Mouse (Mus musculus): Measurements from ENCODE around the gene Moxd1. TPM values are rescaled to one million over a fixed set of nuclear protein-coding genes. Genes with fewer than 3 reads are reported as not detected.

Moxd1 gene
- not detected in 2 replicates for polyA plus RNA-seq (2012; ENCODE audit: insufficient read depth, insufficient read length, low replicate concordance, missing spikeins)

GRCm38 (mm10) chr10:24223449-24224143, at the start of gene Moxd1:
TSS of gene Moxd1 (plus strand) at chr10:24223517.
- no peak for TF ChIP-seq CTCF (IDR thresholded peaks at IDR 0.05; ENCODE audit: insufficient read depth, low read depth, low read length)
- no peak for TF ChIP-seq POLR2A (IDR thresholded peaks at IDR 0.05; ENCODE audit: insufficient read depth, low read depth, low read length)
- H3K4me3 ChIP-seq (ENCODE audit: insufficient read depth, low read depth, low read length) = peak within 1 kb of the TSS; percentile 43
- H3K27ac ChIP-seq (ENCODE audit: insufficient read depth, low read depth, low read length) = no peak within 1 kb of the TSS
- peaks cover 16% of the 10 kb centered on the region for H3K4me1 ChIP-seq (ENCODE audit: control insufficient read depth, insufficient read depth, low read length)
- 7% methylated on average over 56 of the region's 56 CpGs for WGBS

DNA sequence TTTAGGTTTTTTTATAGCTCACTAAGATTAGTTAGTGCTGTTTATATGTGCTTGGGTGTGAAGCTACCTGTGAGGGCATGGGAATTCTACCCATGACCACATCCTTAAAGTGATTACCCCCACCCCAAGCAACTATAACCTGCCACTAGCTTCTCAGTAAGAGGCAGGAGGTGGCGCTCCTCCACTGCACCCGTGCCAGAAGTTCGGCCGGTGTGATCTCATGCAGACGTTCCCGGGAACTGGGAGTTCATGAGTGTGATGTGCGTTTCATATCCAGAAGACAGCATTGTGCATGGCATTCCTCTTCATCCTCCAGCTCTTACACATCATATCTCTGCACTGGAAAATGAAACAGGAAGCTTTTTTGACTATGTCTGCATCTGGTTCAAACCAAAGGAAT, 32.9 kb upstream of the Moxd1 start:
- no peak overlapping the region for H3K27ac ChIP-seq (ENCODE audit: insufficient read depth, low read depth, low read length)
- TF ChIP-seq POLR2A (IDR thresholded peaks at IDR 0.05; ENCODE audit: insufficient read depth, low read depth, low read length) = no peak
- no peak for TF ChIP-seq CTCF (IDR thresholded peaks at IDR 0.05; ENCODE audit: insufficient read depth, low read depth, low read length)
- H3K4me1 ChIP-seq (ENCODE audit: control insufficient read depth, insufficient read depth, low read length) = no peaks in the 10 kb centered on the region
- H3K4me3 ChIP-seq (ENCODE audit: insufficient read depth, low read depth, low read length) = no peak overlapping the region
- 38% methylated on average over 7 of the region's 7 CpGs for WGBS

DNA sequence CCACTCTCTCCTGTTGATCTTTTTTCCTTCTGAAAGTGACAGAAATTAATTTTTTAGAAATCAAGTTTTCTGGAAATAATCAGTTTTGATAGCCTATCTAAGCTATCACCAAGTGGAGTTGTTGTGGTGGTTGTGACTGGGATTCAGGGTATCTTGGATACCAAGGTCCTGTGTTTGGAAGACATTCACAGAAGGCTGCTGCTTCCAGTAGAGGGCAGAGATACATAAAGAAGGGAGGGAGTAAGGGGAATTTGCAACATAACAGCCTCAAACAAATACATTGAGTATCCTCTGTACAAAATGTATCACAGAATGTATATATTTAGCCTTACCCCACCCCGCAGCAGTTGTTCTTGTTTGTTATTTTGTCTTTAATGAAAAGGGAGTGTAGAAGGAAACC, 31.3 kb upstream of the Moxd1 start:
- 21% methylated on average over 1 of the region's 1 CpGs for WGBS
- no peak overlapping the region for H3K4me3 ChIP-seq (ENCODE audit: insufficient read depth, low read depth, low read length)
- no peak overlapping the region for H3K27ac ChIP-seq (ENCODE audit: insufficient read depth, low read depth, low read length)
- H3K4me1 ChIP-seq (ENCODE audit: control insufficient read depth, insufficient read depth, low read length) = no peaks in the 10 kb centered on the region
- TF ChIP-seq CTCF (IDR thresholded peaks at IDR 0.05; ENCODE audit: insufficient read depth, low read depth, low read length) (no peak), POLR2A (IDR thresholded peaks at IDR 0.05; ENCODE audit: insufficient read depth, low read depth, low read length) (no peak)

DNA sequence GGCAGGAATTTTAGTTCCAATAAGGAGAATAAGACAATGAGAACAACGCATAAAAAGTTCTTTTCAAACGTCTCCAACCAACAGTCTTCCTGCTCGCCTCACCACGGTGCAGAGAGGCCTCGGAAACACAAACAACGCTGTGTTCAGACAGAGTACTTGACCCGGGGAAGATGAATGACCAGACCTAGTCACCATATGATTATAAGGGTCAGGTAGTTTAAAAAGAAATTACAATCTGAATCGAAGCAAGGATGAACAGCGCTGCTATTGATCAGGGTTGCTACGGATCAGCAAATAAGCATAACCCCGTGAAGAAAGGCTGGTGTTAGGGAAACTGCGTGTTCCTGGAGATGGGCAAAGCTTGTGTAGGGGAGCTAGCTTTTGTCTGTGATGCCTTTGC, 24.0 kb upstream of the Moxd1 start:
- H3K4me1 ChIP-seq (ENCODE audit: control insufficient read depth, insufficient read depth, low read length) = no peaks in the 10 kb centered on the region
- no peak overlapping the region for H3K4me3 ChIP-seq (ENCODE audit: insufficient read depth, low read depth, low read length)
- H3K27ac ChIP-seq (ENCODE audit: insufficient read depth, low read depth, low read length) = no peak overlapping the region
- TF ChIP-seq CTCF (IDR thresholded peaks at IDR 0.05; ENCODE audit: insufficient read depth, low read depth, low read length) (no peak), POLR2A (IDR thresholded peaks at IDR 0.05; ENCODE audit: insufficient read depth, low read depth, low read length) (no peak)
- 63% methylated on average over 12 of the region's 12 CpGs for WGBS

DNA sequence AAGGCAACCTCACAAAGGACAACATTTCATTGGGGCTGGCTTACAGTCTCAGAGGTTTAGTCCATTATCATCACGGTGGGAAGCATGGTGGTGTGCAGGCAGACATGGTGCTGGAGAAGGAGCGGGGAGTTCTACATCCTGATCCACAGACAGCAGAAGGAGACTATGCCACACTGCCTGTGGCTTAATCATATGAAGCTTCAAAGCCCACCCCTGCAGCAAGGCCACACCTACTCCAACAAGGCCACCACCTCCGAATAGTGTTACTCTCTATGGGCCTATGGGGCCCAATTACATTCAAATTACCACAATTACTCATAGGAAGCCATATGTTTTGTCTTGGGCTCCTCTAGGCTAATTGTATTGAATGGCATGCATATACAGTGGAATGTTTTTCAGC, 23.2 kb upstream of the Moxd1 start:
- Histone ChIP-seq H3K4me1 (ENCODE audit: control insufficient read depth, insufficient read depth, low read length) (no peaks in the 10 kb centered on the region), H3K27ac (ENCODE audit: insufficient read depth, low read depth, low read length) (no peak overlapping the region), H3K4me3 (ENCODE audit: insufficient read depth, low read depth, low read length) (no peak overlapping the region)
- TF ChIP-seq POLR2A (IDR thresholded peaks at IDR 0.05; ENCODE audit: insufficient read depth, low read depth, low read length) (no peak), CTCF (IDR thresholded peaks at IDR 0.05; ENCODE audit: insufficient read depth, low read depth, low read length) (no peak)
- WGBS = 90% methylated on average over 3 of the region's 3 CpGs

DNA sequence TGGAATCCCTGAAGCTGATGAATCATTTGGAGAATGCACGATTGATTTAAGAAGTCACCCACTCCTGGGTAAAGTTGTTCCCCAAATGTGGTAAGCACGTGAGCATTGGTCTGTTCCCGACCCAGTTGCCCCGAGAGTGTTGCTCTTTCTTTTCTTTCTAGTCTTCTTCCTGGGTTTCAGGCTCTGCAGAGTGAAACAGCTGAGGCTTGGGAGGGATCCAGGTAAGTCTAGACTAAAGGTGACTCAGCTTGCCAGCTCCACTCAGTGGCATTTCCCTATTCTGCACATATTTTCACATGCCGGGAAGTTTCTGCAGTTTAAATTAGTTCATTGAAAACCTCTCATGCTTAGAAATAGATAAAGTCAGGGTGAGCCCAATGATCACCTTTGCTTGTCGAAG, 13.2 kb upstream of the Moxd1 start:
- WGBS = 91% methylated on average over 6 of the region's 6 CpGs
- Histone ChIP-seq H3K4me1 (ENCODE audit: control insufficient read depth, insufficient read depth, low read length) (no peaks in the 10 kb centered on the region), H3K27ac (ENCODE audit: insufficient read depth, low read depth, low read length) (no peak overlapping the region), H3K4me3 (ENCODE audit: insufficient read depth, low read depth, low read length) (no peak overlapping the region)
- TF ChIP-seq POLR2A (IDR thresholded peaks at IDR 0.05; ENCODE audit: insufficient read depth, low read depth, low read length) (no peak), CTCF (IDR thresholded peaks at IDR 0.05; ENCODE audit: insufficient read depth, low read depth, low read length) (no peak)

GRCm38 (mm10) chr10:24213297-24213696, 10.0 kb upstream of the Moxd1 start:
- TF ChIP-seq POLR2A (IDR thresholded peaks at IDR 0.05; ENCODE audit: insufficient read depth, low read depth, low read length) (no peak), CTCF (IDR thresholded peaks at IDR 0.05; ENCODE audit: insufficient read depth, low read depth, low read length) (no peak)
- 85% methylated on average over 5 of the region's 5 CpGs for WGBS
- H3K4me3 ChIP-seq (ENCODE audit: insufficient read depth, low read depth, low read length) = no peak overlapping the region
- no peaks in the 10 kb centered on the region for H3K4me1 ChIP-seq (ENCODE audit: control insufficient read depth, insufficient read depth, low read length)
- no peak overlapping the region for H3K27ac ChIP-seq (ENCODE audit: insufficient read depth, low read depth, low read length)

DNA sequence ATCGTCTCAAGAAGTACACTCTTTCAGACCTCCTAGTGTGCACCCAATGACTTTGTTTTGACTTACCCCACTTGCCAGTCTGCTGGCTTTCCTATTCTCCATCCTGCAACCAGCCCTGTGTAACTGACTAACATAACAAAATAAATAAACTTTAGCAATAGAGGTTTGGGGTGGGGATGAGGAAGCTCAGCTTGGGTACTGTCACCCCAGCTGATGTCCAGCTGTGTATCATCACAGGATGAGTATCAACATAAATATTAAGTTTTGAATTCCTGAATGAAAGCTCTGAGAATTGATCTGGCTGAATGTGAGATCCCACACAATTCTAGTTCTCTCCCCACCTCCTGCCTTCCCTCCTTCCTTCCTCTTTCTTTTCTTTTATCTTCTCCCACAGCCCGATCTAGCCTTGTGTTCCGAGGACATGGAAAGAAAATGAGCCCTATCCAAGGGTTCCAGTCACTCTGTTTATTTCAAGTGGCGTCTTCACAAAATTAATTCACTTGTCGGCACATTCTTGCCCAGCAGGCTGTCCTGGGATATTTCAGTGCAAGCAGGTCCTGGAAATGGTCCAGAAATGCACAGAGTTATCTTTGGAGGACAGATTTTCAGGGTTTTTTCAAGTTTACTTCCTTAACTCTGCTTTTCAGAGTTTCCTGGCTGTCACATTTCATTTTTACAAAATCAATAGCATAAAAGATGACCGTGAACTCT, 5.6 kb upstream of the Moxd1 start:
- 0 out of 2 replicates have a peak, but pooled peaks cover under 1% of the 10 kb centered on the region for H3K4me1 ChIP-seq (ENCODE audit: control insufficient read depth, insufficient read depth, low read length)
- H3K4me3 ChIP-seq (ENCODE audit: insufficient read depth, low read depth, low read length) = no peak overlapping the region
- no peak overlapping the region for H3K27ac ChIP-seq (ENCODE audit: insufficient read depth, low read depth, low read length)
- WGBS = 54% methylated on average over 6 of the region's 6 CpGs
- TF ChIP-seq CTCF (IDR thresholded peaks at IDR 0.05; ENCODE audit: insufficient read depth, low read depth, low read length) (no peak), POLR2A (IDR thresholded peaks at IDR 0.05; ENCODE audit: insufficient read depth, low read depth, low read length) (no peak)

DNA sequence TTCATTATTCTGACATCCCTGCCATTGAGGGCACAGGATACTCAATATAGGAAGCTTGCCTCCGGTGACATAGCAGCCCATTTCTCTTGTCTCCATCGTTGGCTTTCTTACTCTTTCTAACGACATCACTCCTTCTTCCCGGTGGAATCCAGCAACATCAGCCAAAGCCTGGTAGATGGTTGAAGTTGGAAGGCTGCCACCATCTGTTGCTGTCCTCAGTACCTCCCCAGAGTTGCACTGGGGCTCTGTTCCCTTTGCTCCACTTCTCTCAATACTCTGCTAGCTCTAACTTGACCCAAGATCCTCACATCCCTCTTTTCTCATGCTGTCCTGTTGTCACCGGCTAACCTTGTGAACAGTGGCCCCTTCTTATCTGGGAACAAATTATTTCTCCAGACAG, 2.4 kb upstream of the Moxd1 start:
- TF ChIP-seq POLR2A (IDR thresholded peaks at IDR 0.05; ENCODE audit: insufficient read depth, low read depth, low read length) = no peak
- TF ChIP-seq CTCF (IDR thresholded peaks at IDR 0.05; ENCODE audit: insufficient read depth, low read depth, low read length) = no peak
- 73% methylated on average over 5 of the region's 5 CpGs for WGBS
- Histone ChIP-seq H3K4me3 (ENCODE audit: insufficient read depth, low read depth, low read length) (no peak overlapping the region), H3K4me1 (ENCODE audit: control insufficient read depth, insufficient read depth, low read length) (peaks cover 14% of the 10 kb centered on the region), H3K27ac (ENCODE audit: insufficient read depth, low read depth, low read length) (no peak overlapping the region)
